Mouse (Mus musculus) heart, adult 2 months (tissue): Measurements from ENCODE around the gene Rps19.

Experiments used
- CTCF ChIP-seq: fragments of 200-600 bp; IDR thresholded peaks from 2 replicates; pipeline ENCODE4 v1.8.1; 2022; ENCODE audit warnings: antibody characterized with exemption, mild to moderate bottlenecking, moderate library complexity
- EP300 ChIP-seq: fragments of 200-500 bp; IDR thresholded peaks from 2 replicates; pipeline ENCODE4 v1.6.1; 2011; ENCODE audit warnings: low read depth, low read length, control low read depth; ENCODE audit not compliant: insufficient read depth

DNA sequence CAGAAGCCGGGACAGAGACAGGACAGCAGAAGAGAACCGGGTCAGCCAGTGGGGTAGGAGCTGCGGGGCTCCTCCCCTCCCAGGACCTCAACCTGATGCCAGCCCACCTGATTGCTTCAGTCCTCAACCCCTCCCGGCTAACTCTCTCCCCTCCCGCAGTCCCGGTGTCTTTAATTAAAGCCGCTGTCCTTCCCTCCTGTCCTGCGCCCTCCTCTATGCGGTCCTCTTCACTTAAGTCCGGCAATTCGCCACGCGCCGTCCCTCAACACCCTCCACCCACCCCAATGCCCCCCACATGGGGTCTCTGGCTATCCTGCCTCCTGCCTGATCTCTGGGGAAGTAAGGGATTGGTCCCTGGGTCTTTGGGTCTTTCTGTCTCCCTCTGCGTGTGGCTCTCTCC, 47.5 kb downstream of the Rps19 start:
- no peak for TF ChIP-seq CTCF
- TF ChIP-seq EP300, result no peak
